Mouse (Mus musculus) thymus, adult 18-20 months (tissue): ENCODE data around the gene Kcnd3.

ENCODE experiments used
- DNase-seq, 2 experiments: peaks; one replicate each; pipeline ENCODE4 v3.0.0; 2022; ENCODE audit warnings: mixed read lengths in 2 of 2

The Kcnd3 gene

DNA sequence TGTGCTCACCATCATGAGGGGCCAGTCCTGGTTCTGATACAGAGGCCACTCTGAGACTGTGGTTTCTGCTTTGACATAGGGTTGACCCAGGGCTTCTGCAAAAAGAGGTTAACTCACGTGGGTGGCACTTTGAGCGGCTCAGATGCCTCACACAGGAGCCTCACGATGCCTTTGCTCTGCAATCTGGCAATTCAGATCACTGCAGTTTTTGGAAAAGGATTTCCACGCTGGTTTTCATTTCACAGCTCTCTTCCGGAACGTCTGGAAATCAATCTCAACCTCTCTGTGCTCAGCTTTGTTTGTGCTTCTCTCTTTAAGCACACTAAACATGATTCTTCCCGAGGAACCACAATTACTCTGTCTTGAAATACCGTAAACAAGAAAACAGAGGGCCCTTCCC is 14.4 kb downstream of the Kcnd3 start:
- DNase-seq = no peak

DNA sequence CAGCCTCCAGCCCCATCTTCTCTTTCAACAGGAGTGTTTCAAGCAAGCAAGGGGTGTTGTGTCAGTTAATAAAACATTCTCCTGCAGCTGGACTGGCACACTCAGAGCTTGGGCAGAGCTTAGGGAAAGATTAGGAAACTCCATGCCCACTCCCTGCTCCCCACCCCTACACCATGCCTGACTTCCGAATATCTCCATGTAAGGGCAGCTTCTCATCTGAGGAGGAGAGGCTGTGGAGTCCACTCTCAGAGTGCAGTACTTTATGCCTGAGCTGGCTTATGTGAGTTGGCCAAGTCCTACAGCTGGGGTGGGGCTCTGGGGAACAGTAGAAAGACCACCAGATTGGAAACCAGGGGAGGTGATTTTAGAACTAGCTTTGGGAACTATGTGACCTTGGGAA is 20.4 kb downstream of the Kcnd3 start:
- DNase-seq = no peak

GRCm38 (mm10) chr3:105476408-105476807 is 24.3 kb downstream of the Kcnd3 start:
- no peak for DNase-seq

- DNase-seq = no peak
Observed at GRCm38 (mm10) chr3:105478876-105479275, 26.7 kb downstream of the Kcnd3 start.

GRCm38 (mm10) chr3:105481419-105481818 is 29.3 kb downstream of the Kcnd3 start:
- no peak for DNase-seq

GRCm38 (mm10) chr3:105483651-105484052 is 31.5 kb downstream of the Kcnd3 start:
- no peak for DNase-seq

- DNase-seq = no peak
Observed at GRCm38 (mm10) chr3:105487171-105487570, 35.0 kb downstream of the Kcnd3 start.

- DNase-seq = no peak
Observed at GRCm38 (mm10) chr3:105489607-105490006, 37.5 kb downstream of the Kcnd3 start.

GRCm38 (mm10) chr3:105494886-105495285 is 42.8 kb downstream of the Kcnd3 start:
- DNase-seq = no peak

- DNase-seq = no peak
Observed at GRCm38 (mm10) chr3:105496216-105496615, 44.1 kb downstream of the Kcnd3 start.

- no peak for DNase-seq
Observed at GRCm38 (mm10) chr3:105496935-105497334, 44.8 kb downstream of the Kcnd3 start.

GRCm38 (mm10) chr3:105501071-105501470 is 48.9 kb downstream of the Kcnd3 start:
- no peak for DNase-seq

- no peak for DNase-seq
Observed at GRCm38 (mm10) chr3:105504272-105504671, 52.1 kb downstream of the Kcnd3 start.

DNA sequence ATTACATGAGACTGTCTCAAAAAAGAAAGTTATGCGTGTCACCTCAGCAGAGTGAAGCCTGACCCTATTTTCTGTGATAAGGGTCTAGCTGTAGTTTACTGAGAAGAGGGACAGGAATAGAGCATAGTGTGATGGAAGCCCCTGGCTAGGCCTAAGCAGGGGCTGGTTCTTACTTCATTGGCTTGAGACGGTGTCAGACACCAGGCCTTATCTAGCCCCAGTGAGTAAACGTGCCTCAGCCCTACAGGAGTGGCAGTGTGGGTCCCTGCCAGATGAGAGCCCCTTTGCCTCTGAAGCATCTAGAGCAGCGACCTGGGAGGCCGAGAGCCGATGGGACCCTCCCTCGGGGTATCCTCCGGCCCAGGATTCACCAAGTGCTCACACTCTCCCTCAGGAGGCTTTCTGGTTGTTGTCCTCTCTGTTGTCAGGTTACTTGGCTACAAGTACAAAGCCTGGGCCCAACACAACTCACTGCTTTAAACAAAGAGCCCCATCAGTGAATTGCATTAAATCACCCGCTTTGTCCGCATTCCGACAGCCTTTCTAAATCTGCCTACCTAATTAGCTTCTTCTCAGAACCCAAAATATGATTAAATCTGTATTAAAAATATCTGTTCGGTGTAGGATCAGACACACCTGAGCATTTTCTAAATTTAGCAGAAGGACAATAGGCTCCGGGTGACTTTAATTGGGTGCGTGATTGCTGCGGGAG is 53.2 kb downstream of the Kcnd3 start:
- no peak for DNase-seq

GRCm38 (mm10) chr3:105505873-105506170 is 53.7 kb downstream of the Kcnd3 start:
- no peak for DNase-seq

DNA sequence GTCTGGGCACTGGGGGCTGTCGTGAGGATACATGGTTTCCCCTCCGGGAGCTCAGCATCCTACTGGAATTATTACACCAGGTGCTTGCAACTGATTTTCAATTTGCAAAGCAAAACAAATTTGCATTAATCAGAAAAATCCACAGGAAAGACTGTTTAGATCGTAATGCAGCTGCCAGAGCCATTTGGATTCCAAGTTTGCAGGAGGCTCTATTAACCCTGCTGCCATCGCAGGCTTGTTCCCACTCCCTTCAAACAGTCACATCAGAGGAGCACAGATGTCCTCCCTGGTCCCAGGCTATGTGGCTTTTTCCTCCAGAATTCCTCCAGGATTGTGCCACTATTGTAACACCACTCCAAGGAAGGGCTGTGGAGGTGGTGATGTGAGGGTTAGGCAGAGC is 54.5 kb downstream of the Kcnd3 start:
- no peak for DNase-seq

DNA sequence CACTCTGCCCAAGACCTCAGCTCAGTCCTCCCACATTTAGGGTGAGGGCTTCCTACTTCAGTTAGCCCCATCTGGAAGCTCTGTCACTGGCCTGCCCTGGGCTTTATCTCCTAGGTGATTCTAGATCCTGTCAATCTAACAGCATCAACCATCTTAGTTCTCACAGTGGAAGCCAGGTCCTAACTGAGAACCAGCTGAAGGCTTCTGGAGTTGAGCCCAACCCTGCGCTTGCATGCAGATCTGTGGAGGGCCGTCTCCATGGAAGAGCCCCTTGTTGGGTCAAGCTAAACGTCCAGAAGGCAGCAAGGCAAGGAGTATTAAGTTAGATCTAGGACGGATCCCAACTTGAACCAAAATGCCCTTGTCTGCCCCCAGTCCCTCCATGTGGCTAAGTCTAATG is 57.2 kb downstream of the Kcnd3 start:
- no peak for DNase-seq

DNA sequence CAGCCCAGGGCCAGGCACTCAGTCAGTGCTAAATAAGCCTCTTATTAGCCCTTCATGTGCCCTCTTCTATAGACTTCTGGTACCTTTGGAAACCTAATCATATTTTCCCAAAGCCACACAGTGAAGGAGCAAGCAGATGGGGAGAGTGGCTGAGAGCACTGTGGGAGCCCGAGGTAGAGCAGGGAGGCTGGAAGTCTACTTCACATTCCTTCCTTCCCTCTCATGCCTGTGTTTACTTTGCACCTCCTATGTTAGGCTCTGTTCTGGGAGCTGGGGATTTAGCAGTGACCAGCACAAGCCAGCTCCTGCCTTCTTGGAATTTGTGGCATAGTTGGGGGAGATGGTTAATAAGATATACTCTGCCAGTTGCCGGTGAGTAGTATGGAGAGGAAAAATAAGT is 59.7 kb downstream of the Kcnd3 start:
- no peak for DNase-seq

DNA sequence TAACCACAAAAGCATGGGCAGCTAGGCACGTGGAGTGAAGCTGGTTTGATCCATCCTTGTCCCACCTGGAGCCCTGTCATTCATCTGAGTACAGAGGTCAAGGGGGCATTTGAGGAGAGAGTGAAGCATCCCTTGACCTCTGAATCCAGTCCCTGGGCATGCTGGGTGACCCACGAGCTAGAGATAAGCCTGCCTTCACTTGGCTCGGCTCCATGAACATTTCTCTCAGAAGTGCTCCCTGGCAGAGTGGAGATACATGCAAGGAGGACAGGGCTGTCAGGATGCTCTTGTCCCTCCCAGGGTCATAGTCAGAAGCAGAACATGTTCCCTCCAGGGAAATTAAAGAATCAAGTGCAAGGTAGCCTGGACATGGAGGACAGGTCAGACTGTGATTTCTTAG is 62.1 kb downstream of the Kcnd3 start:
- no peak for DNase-seq

DNA sequence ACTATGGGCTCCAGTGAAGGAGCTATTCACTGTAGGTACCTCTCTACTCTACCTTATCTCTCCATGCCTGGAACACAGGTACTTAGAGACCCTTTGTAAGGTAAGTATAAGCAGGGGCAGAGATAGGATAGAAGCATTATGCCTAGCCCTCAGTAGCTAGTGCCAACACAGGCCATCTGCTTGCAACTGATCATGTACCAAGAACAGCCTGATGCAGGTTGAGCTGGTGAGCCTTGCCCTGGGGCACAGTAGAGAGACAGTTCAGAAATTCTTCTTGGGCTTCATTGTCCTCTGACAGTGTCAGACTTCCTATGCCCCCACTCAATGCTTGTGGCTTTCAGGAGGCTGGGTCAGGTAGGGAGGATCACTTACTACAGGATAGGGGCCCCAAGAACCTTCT is 62.9 kb downstream of the Kcnd3 start:
- DNase-seq = no peak

- DNase-seq = no peak
Observed at GRCm38 (mm10) chr3:105515640-105516039, 63.5 kb downstream of the Kcnd3 start.

- DNase-seq = no peak
Observed at GRCm38 (mm10) chr3:105520446-105520845, 68.3 kb downstream of the Kcnd3 start.

- no peak for DNase-seq
Observed at GRCm38 (mm10) chr3:105521178-105521631, 69.1 kb downstream of the Kcnd3 start.

DNA sequence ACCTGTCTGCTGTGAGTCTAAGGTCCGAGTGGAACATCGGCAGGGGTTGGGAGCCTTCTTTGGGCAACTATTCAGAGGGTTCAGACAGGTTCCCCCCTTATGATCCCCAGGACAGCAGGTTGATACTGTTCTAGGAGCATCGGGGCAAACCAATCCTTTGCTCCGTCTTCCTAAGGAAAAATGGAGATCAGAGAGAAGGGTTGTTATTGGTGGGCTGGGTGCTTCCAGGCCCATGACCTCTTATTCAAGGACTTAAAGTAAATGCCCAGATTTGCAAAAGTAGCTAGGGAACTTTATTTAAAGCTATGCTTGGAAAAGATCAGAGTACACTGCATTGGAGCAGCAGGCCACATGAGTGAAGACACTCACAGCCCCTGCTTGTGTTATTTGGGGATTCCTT is 69.5 kb downstream of the Kcnd3 start:
- DNase-seq = no peak

GRCm38 (mm10) chr3:105528860-105529259 is 76.7 kb downstream of the Kcnd3 start:
- DNase-seq = no peak
